In the genomic region with DNA sequence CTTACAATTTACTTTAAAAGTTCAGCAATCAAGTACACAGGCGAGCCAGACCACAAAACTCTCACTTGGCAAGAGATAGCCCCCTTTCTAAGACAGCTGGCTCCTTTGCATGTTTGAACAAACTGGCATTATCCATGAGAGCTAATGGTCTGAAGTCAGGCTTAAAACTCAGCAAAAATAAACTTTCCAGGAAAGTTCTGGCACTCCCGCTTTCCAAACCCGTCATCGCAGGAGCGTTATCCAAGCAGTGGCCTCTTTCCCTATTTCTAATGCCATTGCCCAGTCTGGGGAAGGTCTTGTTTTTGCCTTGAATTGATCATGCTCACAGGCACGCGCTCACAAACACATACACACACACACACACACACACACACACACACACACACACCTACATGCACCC, we compare ENCODE assay signal across 22 mouse cellular contexts. TPM values are rescaled to one million over a fixed set of nuclear protein-coding genes. Genes with fewer than 3 reads are reported as not detected.
A peak's percentile ranks its signal among the peaks of the same experiment; 100 is the strongest.
DNase-seq lines count a peak whose midpoint lies in the region; ATAC-seq lines count a peak whose summit lies in the region.
"Had no signal": no experiment of that assay in that cellular context is flagged by ENCODE, and none has a peak within 500 bp of the region (broad histone marks: within the 10 kb centered on the region; RNA-seq: fewer than 3 reads in every experiment).

No protein-coding gene starts in this region.

- WGBS in embryonic facial prominence, embryonic 14.5 days = 80% methylated on average over 7 of the region's 7 CpGs
- 89% methylated on average over 7 of the region's 7 CpGs for WGBS in embryonic facial prominence, embryonic 10.5 days

- H3K36me3 ChIP-seq in embryonic facial prominence, embryonic 14.5 days (ENCODE audit: control insufficient read depth, insufficient read depth, low read length) = no peaks in the 10 kb centered on the region
- no peaks in the 10 kb centered on the region for H3K36me3 ChIP-seq in embryonic facial prominence, embryonic 10.5 days (replicated peaks)
- H3K36me3 ChIP-seq: G1E had no signal

- H3K9ac ChIP-seq in embryonic facial prominence, embryonic 14.5 days (ENCODE audit: low read depth, low read length) = no peak overlapping the region

- H3K4me2 ChIP-seq in embryonic facial prominence, embryonic 14.5 days (ENCODE audit: low read depth, low read length) = no peak overlapping the region

- H3K4me1 ChIP-seq in embryonic facial prominence, embryonic 14.5 days (ENCODE audit: control insufficient read depth, insufficient read depth, low read length) = peaks cover 25% of the 10 kb centered on the region
- H3K4me1 ChIP-seq in embryonic facial prominence, embryonic 10.5 days = peaks cover 29% of the 10 kb centered on the region

- no peaks in the 10 kb centered on the region for H3K27me3 ChIP-seq in embryonic facial prominence, embryonic 14.5 days (replicated peaks; ENCODE audit: control insufficient read depth, insufficient read depth, low read length)
- H3K27me3 ChIP-seq in embryonic facial prominence, embryonic 10.5 days (replicated peaks; ENCODE audit: low read depth, poor library complexity, severe bottlenecking) = peaks cover 40% of the 10 kb centered on the region
- H3K27me3 ChIP-seq: Patski had no signal

- H3K27ac ChIP-seq in embryonic facial prominence, embryonic 14.5 days (replicated peaks; ENCODE audit: low read depth, low read length) = no peak overlapping the region
- H3K27ac ChIP-seq in embryonic facial prominence, embryonic 10.5 days (replicated peaks) = no peak overlapping the region

- H3K9me3 ChIP-seq in embryonic facial prominence, embryonic 14.5 days (ENCODE audit: control insufficient read depth, low read length) = peaks cover 11% of the 10 kb centered on the region; the same call in 1 of the 2 replicates
- peaks cover 13% of the 10 kb centered on the region; the same call in 1 of the 2 replicates for H3K9me3 ChIP-seq in embryonic facial prominence, embryonic 10.5 days

- H3K4me3 ChIP-seq in embryonic facial prominence, embryonic 14.5 days (ENCODE audit: low read depth, low read length) = no peak overlapping the region
- H3K4me3 ChIP-seq in embryonic facial prominence, embryonic 10.5 days = no peak overlapping the region

- DNase-seq in embryonic facial prominence, embryonic 14.5 days (ENCODE audit: low spot score) = peak; percentile 82
- no peak for DNase-seq in embryonic facial prominence, embryonic 10.5 days (ENCODE audit: low spot score)
- DNase-seq in lung, postnatal 10 days = peak; percentile 50
- DNase-seq in lung, postnatal 4 days = no peak
- DNase-seq in NIH3T3 (ENCODE audit: low read depth) = peak; percentile 47
- DNase-seq in fibroblast of lung, adult 2 months (ENCODE audit: low read depth) = peak; percentile 61
- DNase-seq in gastrocnemius, adult 8-10 months (ENCODE audit: low spot score in 2 of 2) = no peak
- DNase-seq in gastrocnemius, postnatal 25 days = no peak
- DNase-seq: adrenal gland, adult 2 months; adrenal gland, adult 8-10 months; adrenal gland, postnatal 10 days; adrenal gland, postnatal 14 days; adrenal gland, postnatal 25 days; adrenal gland, postnatal 36 days; B cell, adult 2 months; cerebellum, adult 11 months; cerebellum, adult 11-12 months; cerebellum, adult 18-20 months had no signal

- ATAC-seq in embryonic facial prominence, embryonic 14.5 days (ENCODE audit: low read depth) = no peak
- ATAC-seq: activated CD4-positive, CD25-positive, alpha-beta regulatory T cell, adult 4 months; CD4-positive, CD25-positive, alpha-beta regulatory T cell, adult 4 months; Patski had no signal

RNA-seq across cellular contexts. Expression of gene Hes1, which starts 41.3 kb away (rescaled TPM):
- 49.8 and 53.5 TPM in 2 replicates for polyA plus RNA-seq in embryonic facial prominence, embryonic 14.5 days (2014; fragmentation: Nextera tagmentation; extraction: Ambion mirVana)
- polyA plus RNA-seq in embryonic facial prominence, embryonic 10.5 days (2016; fragmentation: Nextera tagmentation; extraction: Ambion mirVana) = 43.3 and 47.2 TPM in 2 replicates
- total RNA-seq in gastrocnemius, adult 8-10 months (2022) = 10 to 100 TPM in 2 of 4 experiments, 1 to 10 TPM in 2; 8.9 to 13.4 (median 9.9) TPM
- 10 to 100 TPM in 1 of 2 experiments, 1 to 10 TPM in 1; 9.2 to 12.5 TPM for total RNA-seq in gastrocnemius, postnatal 25 days (2021)
- polyA plus RNA-seq: activated CD4-positive, CD25-positive, alpha-beta regulatory T cell, adult 4 months had no signal

Comparison
In these comparisons a context has a peak if more than half of its experiments do, and no peak if none do; other contexts are left out.
1. DNase-seq: peak in embryonic facial prominence, embryonic 14.5 days (single experiment), lung, postnatal 10 days (single experiment), NIH3T3 (single experiment) and fibroblast of lung, adult 2 months (single experiment); none in embryonic facial prominence, embryonic 10.5 days (single experiment), lung, postnatal 4 days (0 of 2), gastrocnemius, adult 8-10 months (0 of 2) and gastrocnemius, postnatal 25 days (single experiment).